Mouse (Mus musculus) erythroblast, embryonic 14.5 days (primary cell): ENCODE measurements around the gene Sema4a. TPM values are rescaled to one million over a fixed set of nuclear protein-coding genes. Genes with fewer than 3 reads are reported as not detected.

Source experiments
- H3K27me3 ChIP-seq: 2 replicates; pipeline ENCODE4 v1.6.1; 2012; ENCODE audit warnings: inconsistent platforms; ENCODE audit not compliant: control insufficient read depth
- H3K36me3 ChIP-seq: 2 replicates; pipeline ENCODE4 v1.6.1; 2012; ENCODE audit warnings: mild to moderate bottlenecking, inconsistent platforms; ENCODE audit not compliant: control insufficient read depth
- H3K4me1 ChIP-seq: 2 replicates; pipeline ENCODE4 v1.6.1; 2012; ENCODE audit warnings: inconsistent platforms; ENCODE audit not compliant: control insufficient read depth
- H3K4me3 ChIP-seq: replicated peaks from 2 replicates; pipeline ENCODE3; 2012; ENCODE audit warnings: moderate library complexity, mild to moderate bottlenecking, inconsistent platforms
- H3K9me3 ChIP-seq: 2 replicates; pipeline ENCODE4 v1.6.1; 2012; ENCODE audit warnings: low read length, inconsistent platforms, mixed read lengths; ENCODE audit not compliant: control insufficient read depth
- GATA1 ChIP-seq: IDR thresholded peaks from 2 replicates; pipeline ENCODE4 v1.6.1; 2012; ENCODE audit warnings: low read length, inconsistent platforms, mixed read lengths
- TAL1 ChIP-seq: IDR thresholded peaks from 3 replicates; pipeline ENCODE4 v1.6.1; 2012; ENCODE audit warnings: low read length, inconsistent platforms, mixed read lengths
- polyA plus RNA-seq: library from polyadenylated mRNA; stranded (reverse); fragments of >175 nt; gene quantifications from 2 replicates; pipeline ENCODE4 v1.2.3, GENCODE M21; 2012

The Sema4a gene
- polyA plus RNA-seq, 1 experiment = 0.11 TPM

- Histone ChIP-seq H3K27me3 (no peaks in the 10 kb centered on the region), H3K36me3 (peaks cover 75% of the 10 kb centered on the region), H3K4me1 (peaks cover 1% of the 10 kb centered on the region; the same call in 1 of the 2 replicates), H3K4me3 (no peak overlapping the region), H3K9me3 (0 out of 2 replicates have a peak, but pooled peaks cover 2% of the 10 kb centered on the region)
- TF ChIP-seq TAL1 (no peak), GATA1 (no peak)
Observed at GRCm38 (mm10) chr3:88393776-88394375, 67.1 kb downstream of the Sema4a start.

Other genes starting within 250 kb of the Sema4a start
- gene Rhbg, start 206.5 kb downstream of the Sema4a start, polyA plus RNA-seq = not detected in 2 replicates
- not detected in 2 replicates for gene Gm38392, start 174.0 kb downstream of the Sema4a start, polyA plus RNA-seq
- 0.08 and 0.12 TPM in 2 replicates for gene Tsacc, start 164.2 kb downstream of the Sema4a start, polyA plus RNA-seq
- gene Cct3, start 164.1 kb downstream of the Sema4a start, polyA plus RNA-seq = 1.6 and 3.8 TPM in 2 replicates
- 4.4 and 10.8 TPM in 2 replicates for gene Glmp, start 136.2 kb downstream of the Sema4a start, polyA plus RNA-seq
- 0.09 and 0.25 TPM in 2 replicates for gene Tmem79, start 125.0 kb downstream of the Sema4a start, polyA plus RNA-seq
- 16.0 and 20.1 TPM in 2 replicates for gene Smg5, start 124.9 kb downstream of the Sema4a start, polyA plus RNA-seq
- gene Paqr6, start 96.6 kb downstream of the Sema4a start, polyA plus RNA-seq = 1.8 and 3.4 TPM in 2 replicates
- gene Bglap3, start 88.4 kb downstream of the Sema4a start, polyA plus RNA-seq = not detected in 2 replicates
- not detected in 2 replicates for gene Bglap2, start 82.5 kb downstream of the Sema4a start, polyA plus RNA-seq
- gene Bglap, start 76.7 kb downstream of the Sema4a start, polyA plus RNA-seq = not detected in 2 replicates
- gene Pmf1, start 50.9 kb downstream of the Sema4a start, polyA plus RNA-seq = 40.0 and 42.2 TPM in 2 replicates
- gene Slc25a44, start 36.0 kb downstream of the Sema4a start, polyA plus RNA-seq = 1.1 and 1.2 TPM in 2 replicates
- gene Lmna, start 48.8 kb upstream of the Sema4a start, polyA plus RNA-seq = 137 and 158 TPM in 2 replicates
- 0.01 and 0.02 TPM in 2 replicates for gene Mex3a, start 71.2 kb upstream of the Sema4a start, polyA plus RNA-seq
- not detected in 2 replicates for gene Rab25, start 87.1 kb upstream of the Sema4a start, polyA plus RNA-seq
- 7.4 and 12.2 TPM in 2 replicates for gene Lamtor2, start 91.9 kb upstream of the Sema4a start, polyA plus RNA-seq
- gene Ubqln4, start 92.6 kb upstream of the Sema4a start, polyA plus RNA-seq = 2.6 and 3.1 TPM in 2 replicates
- 6.5 and 12.3 TPM in 2 replicates for gene Ssr2, start 114.7 kb upstream of the Sema4a start, polyA plus RNA-seq
- 0.13 and 0.87 TPM in 2 replicates for gene Arhgef2, start 144.8 kb upstream of the Sema4a start, polyA plus RNA-seq
- not detected in 2 replicates for gene Rxfp4, start 192.0 kb upstream of the Sema4a start, polyA plus RNA-seq
- 0.32 and 0.37 TPM in 2 replicates for gene Khdc4, start 224.6 kb upstream of the Sema4a start, polyA plus RNA-seq